In genomic region chr11:89002621-89003020, GRCm38 (mm10) we compare ENCODE assay signal across 10 mouse cellular contexts. TPM values are rescaled to one million over a fixed set of nuclear protein-coding genes. Genes with fewer than 3 reads are reported as not detected.
DNase-seq lines count a peak whose midpoint lies in the region; ATAC-seq and TF ChIP-seq lines count a peak whose summit lies in the region.
"Had no signal": no experiment of that assay in that cellular context is flagged by ENCODE, and none has a peak within 500 bp of the region (broad histone marks: within the 10 kb centered on the region; RNA-seq: fewer than 3 reads in every experiment).

No protein-coding gene starts in this region.

- intact Hi-C loops in gastrocnemius, postnatal 36 days (cut with DNase I) = no loop called here
- intact Hi-C loops in left cerebral cortex, adult 2 months (cut with DNase I) = no loop called here

- H3K9ac ChIP-seq in liver, embryonic 12.5 days = peak overlapping the region; percentile 47

- no peaks in the 10 kb centered on the region for H3K27me3 ChIP-seq in G1E (ENCODE audit: insufficient read depth, low read length)
- no peaks in the 10 kb centered on the region for H3K27me3 ChIP-seq in liver, embryonic 12.5 days (replicated peaks)

- 76% methylated on average over 5 of the region's 5 CpGs for WGBS in liver, embryonic 12.5 days (ENCODE audit: insufficient replicate concordance)

- H3K36me3 ChIP-seq in G1E (replicated peaks) = peaks cover 69% of the 10 kb centered on the region
- peaks cover 54% of the 10 kb centered on the region for H3K36me3 ChIP-seq in liver, embryonic 12.5 days

- no peaks in the 10 kb centered on the region for H3K9me3 ChIP-seq in G1E (replicated peaks)
- H3K9me3 ChIP-seq in liver, embryonic 12.5 days (replicated peaks) = no peaks in the 10 kb centered on the region

- no peak for TF ChIP-seq CTCF in left cerebral cortex, adult 2 months (IDR thresholded peaks at IDR 0.05)
- TF ChIP-seq CTCF in G1E (IDR thresholded peaks at IDR 0.05; ENCODE audit: low read depth, low read length) = no peak

- no peak for ATAC-seq in G1E (ENCODE audit: extremely low read depth, insufficient number of reproducible peaks, low FRiP score, poor library complexity, severe bottlenecking)
- no peak for ATAC-seq in liver, embryonic 12.5 days

- peak overlapping the region; percentile 93 for H3K4me2 ChIP-seq in liver, embryonic 12.5 days

- H3K4me1 ChIP-seq in G1E (ENCODE audit: insufficient read depth, low read depth, low read length) = peaks cover 68% of the 10 kb centered on the region
- peaks cover 60% of the 10 kb centered on the region for H3K4me1 ChIP-seq in liver, embryonic 12.5 days

- peak; percentile 34 for DNase-seq in gastrocnemius, postnatal 10 days
- no peak for DNase-seq in gastrocnemius, postnatal 36 days
- no peak for DNase-seq in left cerebral cortex, adult 2 months (ENCODE audit: extremely low spot score in 1 of 2, low spot score in 2 of 2)
- no peak for DNase-seq in left cerebral cortex, adult 18-20 months (ENCODE audit: low spot score in 2 of 2)
- DNase-seq in G1E (ENCODE audit: low spot score) = no peak
- no peak for DNase-seq in thymus, postnatal 14 days
- DNase-seq in cerebellum, adult 11-12 months = no peak
- DNase-seq: layer of hippocampus, adult 9-11 months had no signal

- H3K27ac ChIP-seq in left cerebral cortex, adult 2 months = peak overlapping the region; percentile 32; the same call in 1 of the 2 replicates
- H3K27ac ChIP-seq in liver, embryonic 12.5 days = peak overlapping the region; percentile 68

- H3K4me3 ChIP-seq in left cerebral cortex, adult 2 months = no peak overlapping the region
- H3K4me3 ChIP-seq in G1E (ENCODE audit: low read depth, low read length) = peak overlapping the region; percentile 64; the same call in 1 of the 2 replicates
- H3K4me3 ChIP-seq in liver, embryonic 12.5 days = peak overlapping the region; percentile 29

RNA-seq across cellular contexts. Expression of gene Trim25, which starts 3.4 kb away (rescaled TPM):
- 10 to 100 TPM; 18.0 to 20.0 TPM for total RNA-seq in gastrocnemius, postnatal 10 days (2021)
- 1 to 10 TPM; 7.7 to 8.5 TPM for total RNA-seq in gastrocnemius, postnatal 36 days (2021)
- 1 to 10 TPM; 3.7 to 3.9 TPM for total RNA-seq in left cerebral cortex, adult 2 months (2021)
- 1 to 10 TPM; 3.1 to 4.5 TPM for total RNA-seq in left cerebral cortex, adult 18-20 months (2021)
- total RNA-seq in G1E (2014; fragmentation: Nextera tagmentation) (69.6 and 73.4 TPM in 2 replicates), G1E (2017) (23.9 and 36.4 TPM in 2 replicates)
- 73.1 and 75.4 TPM in 2 replicates for polyA plus RNA-seq in G1E (2012)
- polyA plus RNA-seq in liver, embryonic 12.5 days (2016; fragmentation: Nextera tagmentation; extraction: Ambion mirVana) = 23.1 and 25.9 TPM in 2 replicates

RNA-seq across cellular contexts. Expression of gene Coil, which starts 32.6 kb away (rescaled TPM):
- total RNA-seq in gastrocnemius, postnatal 10 days (2021) = 1 to 10 TPM; 3.9 to 5.7 TPM
- 1 to 10 TPM; 3.3 to 3.8 TPM for total RNA-seq in gastrocnemius, postnatal 36 days (2021)
- total RNA-seq in left cerebral cortex, adult 2 months (2021) = 10 to 100 TPM; 19.4 to 19.5 TPM
- 10 to 100 TPM; 20.6 to 22.1 TPM for total RNA-seq in left cerebral cortex, adult 18-20 months (2021)
- 6.3 and 6.7 TPM in 2 replicates for total RNA-seq in G1E (2014; fragmentation: Nextera tagmentation)
- 13.5 and 14.1 TPM in 2 replicates for total RNA-seq in G1E (2017)
- 12.7 and 13.3 TPM in 2 replicates for polyA plus RNA-seq in G1E (2012)
- polyA plus RNA-seq in liver, embryonic 12.5 days (2016; fragmentation: Nextera tagmentation; extraction: Ambion mirVana) = 9.3 and 9.7 TPM in 2 replicates

RNA-seq across cellular contexts. Expression of gene Elobl, which starts 35.9 kb away (rescaled TPM):
- total RNA-seq in gastrocnemius, postnatal 10 days (2021) = not detected
- total RNA-seq in gastrocnemius, postnatal 36 days (2021) = not detected
- total RNA-seq in left cerebral cortex, adult 2 months (2021) = not detected
- total RNA-seq in left cerebral cortex, adult 18-20 months (2021) = not detected
- total RNA-seq in G1E (2014; fragmentation: Nextera tagmentation) (not detected in 2 replicates), G1E (2017) (0.29 TPM in 1 of 2 replicates, not detected in the other)
- polyA plus RNA-seq in G1E (2012) = not detected in 2 replicates
- not detected in 2 replicates for polyA plus RNA-seq in liver, embryonic 12.5 days (2016; fragmentation: Nextera tagmentation; extraction: Ambion mirVana)
- total RNA-seq: gastrocnemius, postnatal 4 days had no signal

RNA-seq across cellular contexts. Expression of gene Scpep1, which starts 47.4 kb away (rescaled TPM):
- total RNA-seq in gastrocnemius, postnatal 10 days (2021) = 10 to 100 TPM; 27.2 to 30.4 TPM
- 1 to 10 TPM; 8.4 to 9.0 TPM for total RNA-seq in gastrocnemius, postnatal 36 days (2021)
- 10 to 100 TPM; 16.2 to 17.5 TPM for total RNA-seq in left cerebral cortex, adult 2 months (2021)
- total RNA-seq in left cerebral cortex, adult 18-20 months (2021) = 10 to 100 TPM; 19.2 to 20.4 TPM
- 25.2 and 29.3 TPM in 2 replicates for total RNA-seq in G1E (2014; fragmentation: Nextera tagmentation)
- total RNA-seq in G1E (2017) = 8.1 and 8.8 TPM in 2 replicates
- polyA plus RNA-seq in G1E (2012) = 1.4 and 2.1 TPM in 2 replicates
- polyA plus RNA-seq in liver, embryonic 12.5 days (2016; fragmentation: Nextera tagmentation; extraction: Ambion mirVana) = 40.4 and 42.2 TPM in 2 replicates
